Mouse (Mus musculus) Muller cell, postnatal 12 days (primary cell): ENCODE measurements around the gene Dnajc6.

Source experiments
- DNase-seq: peaks from one replicate; pipeline ENCODE4 v3.0.0-alpha.2; 2015; ENCODE audit errors: inconsistent ontology term

The Dnajc6 gene

DNA sequence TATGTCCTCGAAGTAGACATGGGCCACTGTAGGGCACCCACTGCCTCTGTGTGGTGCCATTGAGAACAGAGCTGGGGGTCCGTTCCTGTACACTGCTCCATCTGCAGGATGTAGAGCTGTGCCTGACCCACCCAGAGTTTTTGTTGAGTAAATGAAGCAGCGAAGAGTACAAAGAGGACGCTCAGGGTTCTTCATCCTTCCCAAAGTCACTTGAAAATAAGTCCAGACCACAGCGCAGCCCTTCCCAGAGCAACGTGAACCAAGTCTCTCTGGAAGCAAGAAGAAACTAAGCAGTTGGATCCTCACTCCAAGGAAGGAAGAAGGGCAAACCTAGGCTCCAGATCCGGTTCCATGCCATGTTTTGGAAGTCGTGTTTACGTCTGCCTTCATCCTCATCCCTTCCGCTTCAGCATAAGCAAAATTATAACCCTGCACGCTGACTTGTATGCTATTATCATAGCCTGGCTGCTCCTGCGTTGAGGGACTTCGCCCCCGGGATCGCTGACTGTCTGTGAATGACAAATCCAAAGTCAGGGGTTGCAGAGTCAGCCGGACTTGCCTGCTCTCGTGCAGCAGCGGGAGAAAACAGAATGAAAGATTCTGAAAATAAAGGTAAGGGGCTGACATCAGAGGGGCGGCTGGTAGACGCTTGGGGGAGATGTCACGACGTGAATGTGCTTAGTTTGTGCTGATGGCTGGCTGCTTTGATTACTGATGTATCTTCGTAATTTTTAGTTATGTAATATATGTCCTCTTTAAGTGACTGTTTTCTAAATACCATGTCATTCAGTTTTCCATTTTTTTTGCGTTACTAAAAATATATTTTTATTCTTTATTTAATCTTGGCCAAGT is 11.3 kb downstream of the Dnajc6 start:
- peak; percentile 45 for DNase-seq

GRCm38 (mm10) chr4:101508431-101508830 is 12.0 kb downstream of the Dnajc6 start:
- DNase-seq: peak; percentile 13

GRCm38 (mm10) chr4:101508851-101509577 is 12.6 kb downstream of the Dnajc6 start:
- peak; percentile 29 for DNase-seq

DNA sequence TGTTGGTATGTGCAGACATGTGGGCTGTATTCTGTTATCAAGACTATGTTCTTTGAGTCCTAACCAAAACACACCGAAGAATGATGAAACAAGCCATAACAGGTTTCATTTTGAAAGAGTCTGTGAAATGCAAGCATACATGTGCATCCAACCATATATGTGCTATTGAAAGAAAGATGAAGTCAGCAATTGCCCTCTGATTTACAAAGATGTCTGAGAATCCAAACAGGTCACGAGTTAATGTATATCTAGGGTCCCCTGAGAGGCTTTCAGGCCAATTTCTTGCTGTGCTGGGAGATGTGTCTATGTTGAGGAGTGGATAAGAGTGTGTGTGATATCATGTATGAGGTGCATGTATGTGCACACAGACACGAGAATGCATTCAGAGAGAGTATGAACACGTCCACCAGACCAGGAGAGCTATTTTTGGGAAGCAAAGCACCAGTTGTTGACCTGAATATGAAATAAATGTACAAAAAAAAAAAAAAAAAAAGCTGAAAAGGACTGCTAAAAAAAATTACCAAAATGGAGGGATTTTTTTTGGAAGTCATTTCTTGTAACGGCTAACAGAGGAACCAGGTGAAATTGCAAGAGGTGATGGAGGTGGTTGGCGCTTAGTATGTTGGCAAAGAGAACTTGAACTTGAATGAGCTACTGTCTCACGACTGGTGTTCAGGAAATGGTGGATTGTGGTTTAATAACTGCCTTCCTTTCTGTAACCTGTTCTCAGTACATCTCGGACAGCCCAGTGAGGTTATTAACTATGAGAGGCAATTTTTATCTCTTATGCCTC is 13.9 kb downstream of the Dnajc6 start:
- no peak for DNase-seq

DNA sequence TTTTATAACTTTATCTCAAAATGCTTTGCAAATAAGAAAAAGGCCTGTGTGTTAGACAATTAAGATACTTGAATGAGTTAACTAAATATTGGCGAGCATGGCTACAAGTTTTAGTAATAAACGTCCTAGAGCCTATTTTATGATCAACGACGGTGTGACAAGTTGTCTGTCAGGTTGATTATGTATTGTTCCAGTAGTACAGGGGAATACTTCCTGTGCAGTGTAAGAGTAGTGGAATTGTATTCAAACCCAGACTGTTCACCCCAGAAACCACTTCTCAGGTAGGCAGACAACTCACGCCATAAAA is 14.4 kb downstream of the Dnajc6 start:
- no peak for DNase-seq

- no peak for DNase-seq
Measured at GRCm38 (mm10) chr4:101511768-101512521, 15.5 kb downstream of the Dnajc6 start.

DNA sequence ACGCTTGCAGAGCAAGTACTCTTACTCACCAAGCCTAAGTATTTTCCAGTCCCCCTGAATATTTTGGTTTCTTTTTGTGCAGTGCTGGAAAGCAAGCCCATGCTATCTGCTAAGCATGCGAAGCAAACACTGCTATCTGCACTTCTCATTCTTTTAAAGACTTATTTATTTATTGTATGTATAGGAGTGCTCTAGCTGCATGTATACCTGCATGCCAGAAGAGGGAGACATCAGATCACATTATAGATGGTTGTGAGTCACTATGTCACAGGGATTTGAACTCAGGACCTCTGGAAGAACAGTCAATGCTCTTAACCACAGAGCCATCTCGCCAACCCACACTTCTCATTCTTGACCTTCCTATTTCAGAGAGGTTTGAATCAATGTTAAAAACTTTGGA is 16.8 kb downstream of the Dnajc6 start:
- no peak for DNase-seq

DNA sequence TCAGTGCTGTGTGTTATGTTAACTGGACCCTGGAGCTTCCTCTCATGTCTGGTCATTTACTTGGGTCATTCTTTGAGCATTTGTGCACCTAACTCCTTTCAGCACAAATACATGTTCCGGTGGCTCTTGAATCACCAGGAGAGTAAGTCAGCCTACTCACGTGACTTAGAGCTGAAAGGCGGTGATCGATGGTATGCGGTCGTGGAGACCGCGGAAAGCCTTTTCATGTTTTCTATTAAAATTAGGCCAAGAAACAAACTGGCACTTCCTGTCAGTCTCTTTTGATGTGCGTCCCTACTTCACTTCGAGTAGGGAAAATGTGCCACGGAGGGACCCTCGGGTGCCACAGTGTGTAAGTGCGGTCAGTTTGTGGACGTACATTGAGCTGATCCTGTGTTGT is 19.4 kb downstream of the Dnajc6 start:
- DNase-seq: no peak

GRCm38 (mm10) chr4:101516434-101517168 is 20.2 kb downstream of the Dnajc6 start:
- no peak for DNase-seq

DNA sequence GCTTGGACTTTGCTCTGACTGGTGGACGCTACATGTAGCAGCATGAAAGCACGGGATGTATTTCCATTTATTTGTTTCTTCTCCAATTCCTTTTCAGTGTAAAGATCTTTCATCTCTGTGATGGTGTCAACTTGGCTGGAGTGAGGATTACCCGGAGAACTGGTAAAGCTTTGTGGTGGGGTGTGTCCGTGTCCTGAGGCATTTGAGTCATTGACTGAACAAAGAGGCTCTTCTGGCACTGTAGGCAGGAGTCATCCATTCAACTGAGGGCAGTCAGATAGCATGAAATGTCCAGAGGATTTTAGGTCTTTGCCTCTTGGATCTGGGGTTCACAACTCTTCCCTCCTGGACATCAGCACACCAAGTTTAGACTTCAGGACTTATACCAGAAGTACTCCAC is 35.5 kb downstream of the Dnajc6 start:
- DNase-seq: peak; percentile 46

DNA sequence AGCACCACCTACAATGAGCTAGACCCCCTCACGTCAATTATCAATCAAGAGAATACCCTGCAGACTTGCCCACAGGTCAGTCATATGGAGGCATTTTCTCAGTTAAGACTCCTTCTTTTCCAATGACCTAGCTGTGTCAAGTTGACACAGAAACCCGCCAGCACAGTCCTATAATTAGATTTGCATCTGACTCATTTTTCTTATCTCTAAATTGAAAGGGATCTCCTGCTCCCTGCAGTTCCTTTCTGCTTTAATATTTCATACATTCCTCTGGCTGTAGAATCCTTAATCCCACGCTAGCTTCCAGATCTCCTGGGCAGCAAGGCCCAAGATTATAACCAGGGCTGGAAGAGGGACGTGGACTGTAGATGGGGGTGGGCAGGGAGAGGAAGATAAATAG is 44.1 kb downstream of the Dnajc6 start:
- DNase-seq: no peak

GRCm38 (mm10) chr4:101549958-101550591 is 53.6 kb downstream of the Dnajc6 start:
- DNase-seq: peak; percentile 69

- DNase-seq: peak; percentile 77
Measured at GRCm38 (mm10) chr4:101550671-101551161, 54.3 kb downstream of the Dnajc6 start.

- no peak for DNase-seq
Measured at GRCm38 (mm10) chr4:101551425-101551824, 55.0 kb downstream of the Dnajc6 start.

- DNase-seq: no peak
Measured at GRCm38 (mm10) chr4:101552372-101552771, 55.9 kb downstream of the Dnajc6 start.

DNA sequence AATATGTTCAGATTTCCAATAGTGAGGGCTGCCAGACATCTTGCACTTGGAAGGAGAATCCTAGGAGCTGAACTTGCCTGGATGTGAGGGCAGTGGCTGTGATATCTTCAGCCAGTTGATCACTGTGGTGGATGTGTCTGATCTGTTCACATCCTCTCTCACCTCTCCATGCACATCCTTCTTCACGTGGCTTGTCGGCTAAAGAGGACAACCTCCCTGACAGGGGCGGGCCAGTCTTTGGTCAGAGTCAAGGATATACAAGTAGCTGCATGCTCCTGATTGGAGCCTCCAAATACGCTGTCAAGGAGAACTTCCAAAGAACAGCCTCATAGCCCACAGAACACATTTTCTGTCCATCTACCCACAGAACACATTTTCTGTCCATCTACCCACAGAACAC is 58.6 kb downstream of the Dnajc6 start:
- DNase-seq: no peak

- no peak for DNase-seq
Measured at GRCm38 (mm10) chr4:101560137-101560536, 63.7 kb downstream of the Dnajc6 start.

DNA sequence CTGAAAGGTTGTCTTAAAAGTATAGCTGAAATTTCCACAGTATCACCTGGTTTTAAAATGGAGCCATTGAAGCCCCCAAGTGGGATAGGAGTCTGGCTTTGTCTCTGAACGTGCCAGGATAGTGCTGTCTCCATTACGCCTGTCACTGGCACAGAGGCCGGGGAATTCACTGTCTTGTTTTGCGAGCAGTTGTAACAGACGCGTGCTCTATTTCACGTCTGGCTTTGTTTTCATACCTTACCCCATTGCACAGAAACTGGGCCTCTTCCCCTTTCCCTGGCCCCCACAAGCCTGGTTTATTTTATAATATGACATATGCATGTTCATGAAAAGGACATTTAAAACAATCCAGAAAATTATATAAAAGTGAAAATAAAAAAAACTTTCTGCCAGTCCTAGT is 66.4 kb downstream of the Dnajc6 start:
- no peak for DNase-seq

DNA sequence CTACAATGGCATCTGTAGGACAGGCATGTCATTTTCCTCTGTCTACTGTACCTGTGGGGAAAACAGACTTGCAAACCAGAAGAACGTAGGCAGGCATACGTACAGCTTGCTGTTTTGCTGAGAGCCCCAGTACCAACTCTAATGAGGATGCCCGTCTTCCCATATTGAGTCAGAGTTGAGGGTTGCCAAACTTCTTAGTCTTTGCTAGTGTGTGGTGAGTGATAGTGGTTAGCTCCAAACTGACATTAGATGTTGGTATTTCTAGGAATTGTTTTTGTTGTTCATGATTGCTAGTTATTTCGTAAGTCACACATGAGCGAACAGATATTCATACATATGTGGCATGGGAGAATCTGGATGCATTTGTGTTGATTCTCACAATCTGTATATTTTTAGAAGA is 67.2 kb downstream of the Dnajc6 start:
- no peak for DNase-seq

GRCm38 (mm10) chr4:101564746-101565417 is 68.4 kb downstream of the Dnajc6 start:
- DNase-seq: no peak
